Mouse (Mus musculus): ENCODE measurements around the gene Asb11. TPM values are rescaled to one million over a fixed set of nuclear protein-coding genes. Genes with fewer than 3 reads are reported as not detected.

The Asb11 gene
- polyA plus RNA-seq, 1 experiment from 2014 or later = not detected

- Histone ChIP-seq H3K9ac (ENCODE audit: low read length) (no peak overlapping the region), H3K4me2 (ENCODE audit: low read length) (no peak overlapping the region), H3K27ac (ENCODE audit: low read depth, low read length) (no peak overlapping the region), H3K4me3 (ENCODE audit: low read depth, low read length) (no peak overlapping the region), H3K36me3 (ENCODE audit: control insufficient read depth, insufficient read depth, low read length) (no peaks in the 10 kb centered on the region), H3K9me3 (replicated peaks; ENCODE audit: control insufficient read depth, low read length) (no peaks in the 10 kb centered on the region), H3K27me3 (replicated peaks; ENCODE audit: control insufficient read depth, insufficient read depth, low read length) (no peaks in the 10 kb centered on the region), H3K4me1 (ENCODE audit: control insufficient read depth, insufficient read depth, low read length) (no peaks in the 10 kb centered on the region)
- WGBS = 74% methylated on average over 2 of the region's 2 CpGs
- ATAC-seq (no peak), DNase-seq (ENCODE audit: low spot score) (no peak)
These were observed 10.9 kb downstream of the Asb11 start for GRCm38 (mm10) chrX:164447682-164448071.

- no peak overlapping the region for H3K4me2 ChIP-seq (ENCODE audit: low read length)
- no peaks in the 10 kb centered on the region for H3K27me3 ChIP-seq (replicated peaks; ENCODE audit: control insufficient read depth, insufficient read depth, low read length)
- H3K9ac ChIP-seq (ENCODE audit: low read length) = no peak overlapping the region
- WGBS = 52% methylated on average over 3 of the region's 3 CpGs
- no peaks in the 10 kb centered on the region for H3K9me3 ChIP-seq (replicated peaks; ENCODE audit: control insufficient read depth, low read length)
- H3K27ac ChIP-seq (ENCODE audit: low read depth, low read length) = no peak overlapping the region
- ATAC-seq = no peak
- no peaks in the 10 kb centered on the region for H3K36me3 ChIP-seq (ENCODE audit: control insufficient read depth, insufficient read depth, low read length)
- no peaks in the 10 kb centered on the region for H3K4me1 ChIP-seq (ENCODE audit: control insufficient read depth, insufficient read depth, low read length)
- no peak overlapping the region for H3K4me3 ChIP-seq (ENCODE audit: low read depth, low read length)
- peak; percentile 72 for DNase-seq (ENCODE audit: low spot score)
These were observed 12.4 kb downstream of the Asb11 start for GRCm38 (mm10) chrX:164449201-164449600.

- no peaks in the 10 kb centered on the region for H3K36me3 ChIP-seq (ENCODE audit: control insufficient read depth, insufficient read depth, low read length)
- no peaks in the 10 kb centered on the region for H3K4me1 ChIP-seq (ENCODE audit: control insufficient read depth, insufficient read depth, low read length)
- H3K27me3 ChIP-seq (replicated peaks; ENCODE audit: control insufficient read depth, insufficient read depth, low read length) = no peaks in the 10 kb centered on the region
- no peak overlapping the region for H3K4me3 ChIP-seq (ENCODE audit: low read depth, low read length)
- H3K9ac ChIP-seq (ENCODE audit: low read length) = no peak overlapping the region
- H3K9me3 ChIP-seq (replicated peaks; ENCODE audit: control insufficient read depth, low read length) = no peaks in the 10 kb centered on the region
- ATAC-seq (no peak), DNase-seq (ENCODE audit: low spot score) (no peak)
- H3K4me2 ChIP-seq (ENCODE audit: low read length) = no peak overlapping the region
- WGBS = 79% methylated on average over 6 of the region's 6 CpGs
- H3K27ac ChIP-seq (ENCODE audit: low read depth, low read length) = no peak overlapping the region
These were observed 22.5 kb downstream of the Asb11 start for GRCm38 (mm10) chrX:164459205-164459878.

- no peaks in the 10 kb centered on the region for H3K36me3 ChIP-seq (ENCODE audit: control insufficient read depth, insufficient read depth, low read length)
These were observed 65.5 kb downstream of the Asb11 start for GRCm38 (mm10) chrX:164502258-164502657.

GRCm38 (mm10) chrX:164505709-164506498, 69.1 kb downstream of the Asb11 start, which contains the start of gene Asb9:
Gene Asb9 (plus strand): TSS chrX:164506327.
- WGBS = 74% methylated on average over 10 of the region's 10 CpGs

More at GRCm38 (mm10) chrX:164502258-164502657, 65.5 kb downstream of the Asb11 start:
- Histone ChIP-seq H3K9ac (ENCODE audit: low read length) (no peak overlapping the region), H3K4me3 (ENCODE audit: low read depth, low read length) (no peak overlapping the region), H3K9me3 (replicated peaks; ENCODE audit: control insufficient read depth, low read length) (no peaks in the 10 kb centered on the region), H3K27me3 (replicated peaks; ENCODE audit: control insufficient read depth, insufficient read depth, low read length) (no peaks in the 10 kb centered on the region), H3K4me1 (ENCODE audit: control insufficient read depth, insufficient read depth, low read length) (no peaks in the 10 kb centered on the region), H3K27ac (ENCODE audit: low read depth, low read length) (no peak overlapping the region), H3K4me2 (ENCODE audit: low read length) (no peak overlapping the region)
- ATAC-seq = no peak
- 85% methylated on average over 2 of the region's 2 CpGs for WGBS
- no peak for DNase-seq (ENCODE audit: low spot score)

GRCm38 (mm10) chrX:164507068-164507467, 70.3 kb downstream of the Asb11 start:
- Histone ChIP-seq H3K9ac (ENCODE audit: low read length) (no peak overlapping the region), H3K9me3 (replicated peaks; ENCODE audit: control insufficient read depth, low read length) (no peaks in the 10 kb centered on the region), H3K27me3 (replicated peaks; ENCODE audit: control insufficient read depth, insufficient read depth, low read length) (no peaks in the 10 kb centered on the region), H3K4me3 (ENCODE audit: low read depth, low read length) (no peak overlapping the region), H3K4me2 (ENCODE audit: low read length) (no peak overlapping the region), H3K36me3 (ENCODE audit: control insufficient read depth, insufficient read depth, low read length) (no peaks in the 10 kb centered on the region), H3K4me1 (ENCODE audit: control insufficient read depth, insufficient read depth, low read length) (no peaks in the 10 kb centered on the region), H3K27ac (ENCODE audit: low read depth, low read length) (no peak overlapping the region)
- ATAC-seq (no peak), DNase-seq (ENCODE audit: low spot score) (no peak)
- 76% methylated on average over 4 of the region's 4 CpGs for WGBS

More at GRCm38 (mm10) chrX:164505709-164506498, 69.1 kb downstream of the Asb11 start, which contains the start of gene Asb9:
- Histone ChIP-seq H3K9ac (ENCODE audit: low read length) (no peak within 1 kb of the TSS), H3K27me3 (replicated peaks; ENCODE audit: control insufficient read depth, insufficient read depth, low read length) (no peaks in the 10 kb centered on the region), H3K36me3 (ENCODE audit: control insufficient read depth, insufficient read depth, low read length) (no peaks in the 10 kb centered on the region), H3K9me3 (replicated peaks; ENCODE audit: control insufficient read depth, low read length) (no peaks in the 10 kb centered on the region), H3K27ac (ENCODE audit: low read depth, low read length) (no peak within 1 kb of the TSS), H3K4me3 (ENCODE audit: low read depth, low read length) (no peak within 1 kb of the TSS), H3K4me1 (ENCODE audit: control insufficient read depth, insufficient read depth, low read length) (no peaks in the 10 kb centered on the region), H3K4me2 (ENCODE audit: low read length) (no peak within 1 kb of the TSS)
- ATAC-seq (no peak), DNase-seq (ENCODE audit: low spot score) (no peak)

GRCm38 (mm10) chrX:164508728-164509127, 71.9 kb downstream of the Asb11 start:
- DNase-seq (ENCODE audit: low spot score) (peak; percentile 8), ATAC-seq (no peak)
- Histone ChIP-seq H3K4me3 (ENCODE audit: low read depth, low read length) (no peak overlapping the region), H3K27ac (ENCODE audit: low read depth, low read length) (no peak overlapping the region), H3K9ac (ENCODE audit: low read length) (no peak overlapping the region), H3K4me1 (ENCODE audit: control insufficient read depth, insufficient read depth, low read length) (no peaks in the 10 kb centered on the region), H3K9me3 (replicated peaks; ENCODE audit: control insufficient read depth, low read length) (no peaks in the 10 kb centered on the region), H3K36me3 (ENCODE audit: control insufficient read depth, insufficient read depth, low read length) (no peaks in the 10 kb centered on the region), H3K4me2 (ENCODE audit: low read length) (no peak overlapping the region), H3K27me3 (replicated peaks; ENCODE audit: control insufficient read depth, insufficient read depth, low read length) (no peaks in the 10 kb centered on the region)
- 73% methylated on average over 3 of the region's 3 CpGs for WGBS

Measured in forebrain, embryonic 14.5 days (tissue).